Mouse (Mus musculus) stomach, postnatal 0 days (tissue): ENCODE measurements at regions not wholly inside any gene's neighbourhood (a gene's known extent, or its start where the extent isn't known, plus 50 kb on each side); places are given as distances from the start of the nearest gene placed in this dataset.

ENCODE experiments used
- CTCF ChIP-seq: IDR thresholded peaks from 2 replicates; pipeline ENCODE4 v1.5.1; 2016; ENCODE audit warnings: antibody characterized with exemption, low read depth, mild to moderate bottlenecking, moderate library complexity
- EP300 ChIP-seq: optimal IDR thresholded peaks from 2 replicates; pipeline ENCODE3; 2016; ENCODE audit warnings: antibody characterized with exemption

DNA sequence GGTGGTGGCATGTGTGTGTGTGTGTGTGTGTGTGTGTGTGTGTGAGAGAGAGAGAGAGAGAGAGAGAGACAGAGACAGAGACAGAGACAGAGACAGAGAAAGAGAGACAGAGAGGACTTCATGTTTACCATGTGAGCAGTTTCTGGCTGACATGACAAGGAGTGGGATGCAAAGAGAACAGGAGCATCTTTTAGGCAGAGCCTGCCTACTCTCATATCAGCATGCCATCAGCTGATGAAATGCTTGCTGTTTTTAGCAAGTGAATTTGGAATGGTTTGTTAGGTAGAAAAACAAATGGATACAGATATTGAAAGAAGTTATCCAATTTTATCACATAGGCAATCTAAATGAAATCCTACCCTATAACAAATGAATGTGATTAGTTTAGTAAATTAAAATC lies 203.5 kb upstream of the Fam174a start:
- TF ChIP-seq CTCF, result no peak
- no peak for TF ChIP-seq EP300
